Mouse (Mus musculus): ENCODE measurements around the gene Kcnk18. TPM values are rescaled to one million over a fixed set of nuclear protein-coding genes. Genes with fewer than 3 reads are reported as not detected.

The Kcnk18 gene
- polyA plus RNA-seq, 1 experiment, result not detected

GRCm38 (mm10) chr19:59243057-59243456 is 24.0 kb downstream of the Kcnk18 start:
- Histone ChIP-seq H3K4me1 (ENCODE audit: control insufficient read depth, insufficient read depth, low read length) (no peaks in the 10 kb centered on the region), H3K4me3 (ENCODE audit: insufficient read depth, low read depth, low read length) (no peak overlapping the region), H3K27ac (ENCODE audit: insufficient read depth, low read depth, low read length) (no peak overlapping the region), H3K27me3 (replicated peaks; ENCODE audit: control insufficient read depth, insufficient read depth, low read length) (no peaks in the 10 kb centered on the region), H3K36me3 (ENCODE audit: control insufficient read depth, insufficient read depth, low read length) (no peaks in the 10 kb centered on the region)
- TF ChIP-seq CTCF (conservative IDR thresholded peaks at IDR 0.05; ENCODE audit: insufficient read depth, insufficient read length, low read depth, low read length) (no peak), POLR2A (IDR thresholded peaks at IDR 0.05; ENCODE audit: low read depth, low read length) (no peak)
- DNase-seq, result no peak
- 81% methylated on average over 2 of the region's 2 CpGs for WGBS

DNA sequence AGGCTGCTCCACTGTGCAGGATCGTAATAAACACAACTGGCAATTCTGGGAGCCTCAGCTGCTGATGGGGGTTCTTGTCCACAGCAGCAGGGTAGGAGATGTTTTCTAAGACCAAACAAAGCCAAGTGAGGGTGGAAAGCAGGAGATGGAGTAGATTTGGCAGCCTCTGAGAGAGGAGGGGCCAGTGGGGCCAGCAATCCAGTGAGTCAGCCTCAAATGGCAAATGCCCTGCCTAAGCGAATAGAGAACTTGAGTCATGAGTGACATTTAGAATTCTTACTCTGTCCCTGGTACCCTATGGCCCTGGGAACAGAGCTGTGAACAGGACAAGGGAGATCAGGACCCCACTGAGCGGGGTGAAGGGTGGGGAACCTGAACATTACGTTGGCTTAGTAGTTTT is 29.1 kb downstream of the Kcnk18 start:
- 91% methylated on average over 4 of the region's 4 CpGs for WGBS
- Histone ChIP-seq H3K4me3 (ENCODE audit: insufficient read depth, low read depth, low read length) (no peak overlapping the region), H3K36me3 (ENCODE audit: control insufficient read depth, insufficient read depth, low read length) (no peaks in the 10 kb centered on the region), H3K4me1 (ENCODE audit: control insufficient read depth, insufficient read depth, low read length) (no peaks in the 10 kb centered on the region), H3K27ac (ENCODE audit: insufficient read depth, low read depth, low read length) (no peak overlapping the region), H3K27me3 (replicated peaks; ENCODE audit: control insufficient read depth, insufficient read depth, low read length) (no peaks in the 10 kb centered on the region)
- no peak for DNase-seq
- TF ChIP-seq POLR2A (IDR thresholded peaks at IDR 0.05; ENCODE audit: low read depth, low read length) (no peak), CTCF (conservative IDR thresholded peaks at IDR 0.05; ENCODE audit: insufficient read depth, insufficient read length, low read depth, low read length) (no peak)

- 80% methylated on average over 11 of the region's 11 CpGs for WGBS
Measured at GRCm38 (mm10) chr19:59248553-59249286, 29.7 kb downstream of the Kcnk18 start.

GRCm38 (mm10) chr19:59252651-59253050 is 33.6 kb downstream of the Kcnk18 start:
- H3K27ac ChIP-seq (ENCODE audit: insufficient read depth, low read depth, low read length), result no peak overlapping the region
- H3K4me3 ChIP-seq (ENCODE audit: insufficient read depth, low read depth, low read length), result no peak overlapping the region
- no peaks in the 10 kb centered on the region for H3K27me3 ChIP-seq (replicated peaks; ENCODE audit: control insufficient read depth, insufficient read depth, low read length)
- H3K36me3 ChIP-seq (ENCODE audit: control insufficient read depth, insufficient read depth, low read length), result no peaks in the 10 kb centered on the region
- DNase-seq, result no peak
- H3K4me1 ChIP-seq (ENCODE audit: control insufficient read depth, insufficient read depth, low read length), result no peaks in the 10 kb centered on the region
- 70% methylated on average over 2 of the region's 2 CpGs for WGBS
- TF ChIP-seq CTCF (conservative IDR thresholded peaks at IDR 0.05; ENCODE audit: insufficient read depth, insufficient read length, low read depth, low read length), result no peak
- TF ChIP-seq POLR2A (IDR thresholded peaks at IDR 0.05; ENCODE audit: low read depth, low read length), result no peak

More at GRCm38 (mm10) chr19:59248553-59249286, 29.7 kb downstream of the Kcnk18 start:
- DNase-seq, result no peak
- Histone ChIP-seq H3K27me3 (replicated peaks; ENCODE audit: control insufficient read depth, insufficient read depth, low read length) (no peaks in the 10 kb centered on the region), H3K4me1 (ENCODE audit: control insufficient read depth, insufficient read depth, low read length) (no peaks in the 10 kb centered on the region), H3K27ac (ENCODE audit: insufficient read depth, low read depth, low read length) (no peak overlapping the region), H3K4me3 (ENCODE audit: insufficient read depth, low read depth, low read length) (no peak overlapping the region), H3K36me3 (ENCODE audit: control insufficient read depth, insufficient read depth, low read length) (no peaks in the 10 kb centered on the region)
- TF ChIP-seq POLR2A (IDR thresholded peaks at IDR 0.05; ENCODE audit: low read depth, low read length), result no peak

DNA sequence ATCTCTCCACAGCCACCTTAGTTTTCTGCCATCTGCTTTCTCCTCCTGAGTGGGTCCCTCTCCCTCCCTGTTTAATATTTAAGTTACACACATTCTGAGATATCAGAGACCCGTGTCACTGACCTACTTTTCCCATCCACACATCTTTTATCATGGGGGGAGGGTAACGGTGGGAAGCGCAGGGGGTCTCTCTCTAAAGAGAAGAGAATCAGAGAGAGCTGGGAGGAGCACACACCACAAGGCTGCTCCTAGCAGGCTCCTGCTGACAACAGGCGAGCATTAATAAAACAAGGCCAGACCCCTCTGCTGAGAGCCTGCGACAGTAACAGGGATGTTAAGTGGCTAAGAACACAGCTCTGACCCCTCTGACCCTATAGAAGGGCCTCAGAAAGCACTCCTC is 40.6 kb downstream of the Kcnk18 start:
- Histone ChIP-seq H3K27ac (ENCODE audit: insufficient read depth, low read depth, low read length) (no peak overlapping the region), H3K4me1 (ENCODE audit: control insufficient read depth, insufficient read depth, low read length) (no peaks in the 10 kb centered on the region), H3K36me3 (ENCODE audit: control insufficient read depth, insufficient read depth, low read length) (no peaks in the 10 kb centered on the region), H3K4me3 (ENCODE audit: insufficient read depth, low read depth, low read length) (no peak overlapping the region), H3K27me3 (replicated peaks; ENCODE audit: control insufficient read depth, insufficient read depth, low read length) (no peaks in the 10 kb centered on the region)
- 77% methylated on average over 5 of the region's 5 CpGs for WGBS
- no peak for TF ChIP-seq CTCF (conservative IDR thresholded peaks at IDR 0.05; ENCODE audit: insufficient read depth, insufficient read length, low read depth, low read length)
- TF ChIP-seq POLR2A (IDR thresholded peaks at IDR 0.05; ENCODE audit: low read depth, low read length), result no peak
- no peak for DNase-seq

DNA sequence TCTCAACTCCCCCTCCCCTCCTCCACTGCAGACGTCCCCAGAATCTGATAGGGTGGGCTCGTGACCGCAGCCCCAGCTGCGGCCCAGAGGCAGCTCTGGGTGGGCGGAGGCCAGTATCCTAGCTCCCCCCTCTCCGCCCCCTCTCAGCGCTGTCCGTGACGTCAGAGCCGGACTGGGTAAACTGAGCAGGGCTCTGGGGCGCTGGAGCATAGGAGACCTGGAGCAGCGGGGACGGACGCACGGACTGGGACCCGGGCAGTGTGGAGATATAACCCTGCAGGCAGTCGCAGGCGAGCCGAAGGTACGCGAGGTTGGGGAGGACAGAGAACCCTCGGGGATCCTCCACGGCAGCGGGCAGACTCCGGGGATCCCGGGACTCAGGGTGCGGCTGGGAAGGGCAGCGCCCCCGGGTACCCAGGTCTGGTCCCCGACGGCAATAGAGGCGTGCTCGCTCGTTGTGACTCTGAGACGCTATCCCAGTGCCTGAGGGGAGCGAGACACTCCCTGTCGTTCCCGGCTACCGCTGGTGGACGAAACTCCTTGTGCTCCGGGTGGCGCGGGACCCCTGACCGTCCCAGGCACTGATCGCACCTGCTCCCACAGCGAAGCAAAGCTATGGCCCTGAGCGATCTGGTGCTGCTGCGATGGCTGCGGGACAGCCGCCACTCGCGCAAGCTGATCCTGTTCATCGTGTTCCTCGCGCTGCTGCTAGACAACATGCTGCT is 41.9 kb downstream of the Kcnk18 start, which contains the start of gene Slc18a2:
Gene Slc18a2 (plus strand): TSS at position 179 of the 725 bp plus-strand sequence.
- H3K27ac ChIP-seq (ENCODE audit: insufficient read depth, low read depth, low read length), result no peak within 1 kb of the TSS
- H3K4me1 ChIP-seq (ENCODE audit: control insufficient read depth, insufficient read depth, low read length), result no peaks in the 10 kb centered on the region
- H3K27me3 ChIP-seq (replicated peaks; ENCODE audit: control insufficient read depth, insufficient read depth, low read length), result no peaks in the 10 kb centered on the region
- WGBS, result 3% methylated on average over 55 of the region's 55 CpGs
- DNase-seq, result no peak
- H3K4me3 ChIP-seq (ENCODE audit: insufficient read depth, low read depth, low read length), result peak within 1 kb of the TSS; percentile 19; the same call in 1 of the 2 replicates
- H3K36me3 ChIP-seq (ENCODE audit: control insufficient read depth, insufficient read depth, low read length), result no peaks in the 10 kb centered on the region
- TF ChIP-seq POLR2A (IDR thresholded peaks at IDR 0.05; ENCODE audit: low read depth, low read length) (no peak), CTCF (conservative IDR thresholded peaks at IDR 0.05; ENCODE audit: insufficient read depth, insufficient read length, low read depth, low read length) (no peak)

DNA sequence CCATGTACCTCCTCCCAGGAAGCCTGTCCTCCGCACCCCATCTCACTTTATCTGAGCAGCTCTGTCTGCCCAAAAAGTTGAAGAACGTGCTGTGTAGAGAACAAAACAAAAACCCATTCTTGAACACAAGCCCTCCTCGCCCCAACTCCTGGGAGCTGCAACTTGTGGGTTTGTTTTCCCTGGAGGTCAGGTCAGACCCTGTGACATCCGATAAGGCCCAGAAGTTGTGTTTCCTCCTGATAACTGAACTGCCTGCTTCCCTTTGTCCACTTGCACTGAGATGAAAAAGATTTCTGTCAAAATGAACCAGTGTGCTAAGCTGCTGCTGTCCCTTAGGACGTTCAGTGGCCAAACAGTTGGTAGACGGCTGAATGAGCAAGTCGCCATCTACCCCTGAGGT is 42.6 kb downstream of the Kcnk18 start:
- peak; percentile 2 for DNase-seq
- Histone ChIP-seq H3K27me3 (replicated peaks; ENCODE audit: control insufficient read depth, insufficient read depth, low read length) (no peaks in the 10 kb centered on the region), H3K36me3 (ENCODE audit: control insufficient read depth, insufficient read depth, low read length) (no peaks in the 10 kb centered on the region), H3K27ac (ENCODE audit: insufficient read depth, low read depth, low read length) (no peak overlapping the region), H3K4me3 (ENCODE audit: insufficient read depth, low read depth, low read length) (no peak overlapping the region), H3K4me1 (ENCODE audit: control insufficient read depth, insufficient read depth, low read length) (no peaks in the 10 kb centered on the region)
- TF ChIP-seq POLR2A (IDR thresholded peaks at IDR 0.05; ENCODE audit: low read depth, low read length) (no peak), CTCF (conservative IDR thresholded peaks at IDR 0.05; ENCODE audit: insufficient read depth, insufficient read length, low read depth, low read length) (no peak)
- 46% methylated on average over 7 of the region's 7 CpGs for WGBS
